Mouse (Mus musculus): ENCODE results near the gene Lgi4. TPM values are rescaled to one million over a fixed set of nuclear protein-coding genes. Genes with fewer than 3 reads are reported as not detected.

Lgi4 gene
- total RNA-seq, 2 experiments from 2014 or later, result 0.95 to 1.4 TPM

DNA sequence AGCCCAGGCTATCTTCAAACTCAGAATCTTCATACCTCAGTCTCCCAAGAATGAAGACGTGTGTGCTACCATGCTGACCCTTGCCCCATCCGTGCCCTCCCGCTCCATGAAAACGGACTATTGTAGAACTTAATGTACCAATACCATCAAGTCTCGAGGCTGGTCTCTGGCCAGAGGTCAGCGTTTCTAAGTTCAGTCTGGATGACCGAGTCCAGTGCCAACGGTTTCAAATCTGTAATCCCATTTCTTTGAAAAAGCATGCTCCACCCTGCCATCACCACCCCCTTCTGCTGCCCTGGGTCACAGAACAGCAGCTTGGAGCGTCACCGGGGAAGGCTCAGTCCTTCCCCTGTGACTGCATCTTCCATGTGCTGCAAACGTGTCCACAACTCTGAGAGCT, 48.6 kb downstream of the Lgi4 start:
- DNase-seq, result no peak

DNA sequence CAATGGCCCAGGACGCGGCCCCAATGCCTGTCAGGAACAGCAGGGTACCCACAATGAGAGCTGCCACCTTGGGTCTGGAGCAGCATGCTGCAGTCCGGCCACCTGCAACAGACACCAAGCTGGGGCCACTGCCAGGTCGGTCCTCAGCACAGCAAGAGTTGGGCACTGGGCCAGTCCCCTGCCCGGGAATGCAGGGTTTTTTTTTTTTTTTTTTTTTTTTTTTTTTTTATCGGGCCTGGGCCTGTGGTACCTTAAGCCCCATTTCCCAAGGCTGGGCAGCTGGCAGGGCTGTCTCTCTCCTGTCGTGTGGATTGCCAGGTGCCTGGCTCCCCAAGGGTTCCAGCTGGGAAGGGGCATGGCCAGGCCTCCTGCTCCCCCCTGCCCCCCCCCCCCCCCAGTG, 49.9 kb downstream of the Lgi4 start:
- DNase-seq, result peak; percentile 79

DNA sequence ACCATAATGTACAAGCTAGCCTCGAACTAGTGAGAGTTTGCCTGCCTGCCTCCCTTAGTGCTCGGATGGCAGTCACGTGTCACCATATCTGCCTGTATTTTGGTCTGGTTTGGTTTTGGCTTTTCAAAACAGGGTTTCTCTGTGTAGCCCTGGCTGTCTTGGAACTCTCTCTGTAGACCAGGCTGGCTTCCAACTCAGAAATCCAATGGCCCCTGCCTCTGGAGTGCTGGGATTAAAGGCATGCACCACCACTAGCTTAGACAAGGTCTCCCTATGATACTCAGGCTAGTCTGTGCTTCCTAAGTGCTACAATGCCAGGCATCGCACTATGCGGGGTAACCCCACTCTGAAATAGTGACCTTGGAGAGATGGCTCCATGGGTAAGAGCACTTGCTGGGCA, 50.7 kb downstream of the Lgi4 start:
- DNase-seq, result no peak

DNA sequence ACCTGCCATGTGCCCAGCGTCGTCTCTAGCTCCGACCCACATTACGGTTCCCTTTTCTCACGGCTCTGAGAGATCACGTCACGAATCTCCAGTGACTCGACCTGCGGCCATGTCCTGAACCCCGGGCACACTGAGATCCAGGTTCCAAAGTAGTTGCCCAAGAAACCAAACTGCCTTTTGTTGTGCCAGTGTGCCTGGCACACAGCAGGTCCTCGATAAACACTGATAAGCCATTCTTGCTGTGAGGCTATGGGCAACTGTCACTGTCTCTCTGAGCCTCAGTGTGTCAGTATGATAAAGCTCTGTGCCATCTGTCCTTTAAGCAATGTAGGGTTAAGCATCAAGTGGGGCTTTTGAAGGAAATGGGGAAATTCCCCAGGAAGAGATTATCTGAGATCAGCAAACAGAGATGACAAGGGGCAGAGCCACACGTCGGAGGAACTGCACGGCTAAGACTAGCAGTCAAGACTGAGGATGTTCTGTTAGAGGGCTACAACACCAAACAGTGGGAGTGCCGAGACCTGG, 51.8 kb downstream of the Lgi4 start:
- no peak for DNase-seq

DNA sequence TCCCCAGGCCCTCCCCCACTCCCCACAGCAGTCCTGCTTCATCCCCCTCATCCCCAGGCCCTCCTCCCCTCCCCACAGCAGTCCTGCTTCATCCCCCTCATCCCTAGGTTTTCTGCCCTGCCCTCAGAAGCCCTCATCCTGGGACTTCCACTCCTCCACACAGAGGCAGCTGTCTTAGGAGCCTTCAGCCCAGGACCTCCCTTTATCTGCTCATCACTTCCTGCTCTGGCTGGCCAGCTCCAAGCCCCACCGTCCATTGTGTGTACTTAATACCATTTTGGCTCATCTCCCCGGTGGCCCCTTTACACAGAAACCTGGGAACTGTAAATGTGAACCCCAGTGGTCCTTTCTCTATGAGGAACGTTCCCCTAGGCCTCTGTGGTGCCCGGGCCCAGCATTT, 52.9 kb downstream of the Lgi4 start:
- peak; percentile 41 for DNase-seq

DNA sequence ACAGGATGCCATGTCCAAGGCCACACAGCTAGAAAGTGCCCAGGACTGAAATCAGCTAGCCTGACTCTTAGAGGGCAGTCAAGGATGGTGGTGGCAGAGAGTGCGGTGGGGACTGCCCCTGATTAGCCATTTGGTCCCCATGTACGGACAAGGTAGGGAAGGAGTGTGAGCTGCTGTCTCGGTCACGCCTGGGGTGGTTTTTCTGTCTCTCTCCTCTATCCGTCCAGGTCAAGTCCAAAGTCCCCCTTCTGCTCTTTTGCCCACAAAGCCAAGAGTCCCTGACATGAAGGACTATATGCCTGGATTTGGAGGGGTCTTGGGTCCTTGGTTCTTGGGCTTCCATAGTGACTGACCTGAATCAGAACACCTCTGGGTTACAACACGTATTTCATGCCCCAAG, 54.7 kb downstream of the Lgi4 start:
- no peak for DNase-seq

DNA sequence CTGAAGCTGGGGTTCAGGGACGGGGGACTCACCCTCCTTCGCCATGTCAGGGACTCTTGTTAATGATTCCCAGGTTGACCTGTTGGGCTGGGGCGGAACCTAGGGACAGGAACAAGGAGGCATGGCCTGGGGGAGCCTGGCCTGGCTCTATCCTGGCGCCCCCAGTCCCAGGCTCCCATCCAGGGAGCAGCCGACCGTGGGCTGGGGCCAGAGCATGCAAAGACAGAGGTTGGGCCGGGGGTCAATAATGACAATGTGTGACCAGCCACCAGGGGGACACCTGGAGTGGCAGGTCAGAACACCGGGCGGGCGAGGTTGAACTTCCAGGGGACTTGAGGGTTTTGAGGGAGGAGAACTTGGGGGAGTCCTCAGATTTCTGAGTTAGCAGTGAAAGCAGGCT, 55.5 kb downstream of the Lgi4 start:
- DNase-seq, result no peak

DNA sequence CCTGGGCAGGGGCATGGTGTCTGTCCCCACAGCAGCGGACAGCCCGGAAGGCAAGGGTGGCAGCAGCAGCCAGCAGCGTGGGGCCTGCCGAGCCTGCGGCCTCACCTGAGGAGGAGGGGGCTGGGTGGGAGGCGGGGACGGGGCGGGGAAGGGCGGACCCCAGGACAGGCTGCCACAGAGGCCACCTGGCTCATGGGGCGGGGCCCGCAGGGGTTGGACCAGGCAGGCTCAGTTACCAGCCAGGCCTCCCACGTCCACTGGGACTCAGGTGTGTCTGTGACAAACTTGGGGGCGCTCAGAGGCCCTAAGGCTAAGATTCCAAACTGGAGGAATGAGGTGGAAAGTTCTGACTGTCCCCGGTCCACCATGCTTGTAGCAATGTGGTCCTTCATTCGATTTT, 56.0 kb downstream of the Lgi4 start, which contains the start of gene Hpn:
Gene Hpn (minus strand): TSS at position 109 of the 400 bp plus-strand sequence.
- DNase-seq, result no peak

DNA sequence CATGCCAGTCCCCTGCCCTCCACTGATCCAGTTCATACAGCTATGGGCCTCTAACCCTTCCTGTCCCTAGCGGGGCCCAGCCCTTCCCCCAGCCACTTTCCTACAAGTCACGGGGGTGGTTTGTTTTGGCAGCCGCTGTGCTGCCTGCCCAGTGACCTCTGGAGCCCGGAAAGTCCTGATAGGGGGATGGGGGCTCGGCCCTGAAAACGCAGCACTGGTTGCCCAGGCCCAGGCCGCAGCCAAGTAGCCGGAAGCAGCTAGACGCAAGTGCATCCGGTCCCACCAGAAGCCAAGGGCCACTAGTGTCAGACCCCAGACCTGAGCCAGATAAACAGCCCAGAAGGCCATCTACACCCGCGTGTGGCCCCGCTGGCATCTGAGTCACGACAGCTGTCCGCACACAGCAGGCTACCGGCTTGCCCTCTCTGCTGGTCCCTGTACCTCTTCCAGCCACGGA, 56.5 kb downstream of the Lgi4 start:
- peak; percentile 85 for DNase-seq

DNA sequence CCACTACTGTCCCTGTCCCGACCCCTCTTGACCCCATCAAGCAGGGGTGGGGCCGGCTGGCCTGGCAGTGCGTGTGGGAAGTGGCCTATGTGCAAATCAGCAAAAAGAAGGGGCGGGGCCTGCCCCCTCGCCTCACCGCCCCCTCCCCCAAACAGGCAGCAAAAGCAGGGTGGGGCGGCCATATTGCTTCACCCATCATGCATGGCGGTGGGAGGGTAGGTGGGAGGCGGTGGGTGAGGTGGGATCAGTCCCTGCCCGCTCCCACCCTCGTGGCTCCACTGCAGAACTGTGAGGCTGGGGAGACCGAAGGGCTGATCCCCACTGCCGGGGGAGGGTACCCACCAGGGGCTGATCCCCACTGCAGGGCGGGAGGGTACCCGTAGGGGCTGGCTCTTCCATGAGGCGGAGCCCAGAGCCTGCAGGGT, 57.6 kb downstream of the Lgi4 start:
- DNase-seq, result no peak

DNA sequence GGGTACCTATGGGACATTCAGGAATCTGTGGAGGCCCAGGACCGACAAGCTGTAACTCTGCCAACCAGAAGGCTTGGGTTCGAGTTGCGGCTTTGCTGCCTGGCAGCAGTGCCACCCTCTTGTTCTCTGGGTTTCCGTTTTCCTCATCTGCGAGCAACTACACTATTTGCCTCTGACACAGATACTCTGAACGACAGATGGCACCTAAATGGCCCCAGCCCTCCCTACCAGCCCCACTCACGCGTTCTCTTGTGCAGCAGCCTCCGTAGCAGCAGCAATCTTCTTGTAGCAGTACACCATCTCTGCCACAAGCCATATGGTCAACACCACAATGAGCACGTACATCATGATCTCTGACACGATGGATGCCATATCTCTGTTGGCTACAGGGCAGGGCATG, 58.3 kb downstream of the Lgi4 start:
- DNase-seq, result no peak

DNA sequence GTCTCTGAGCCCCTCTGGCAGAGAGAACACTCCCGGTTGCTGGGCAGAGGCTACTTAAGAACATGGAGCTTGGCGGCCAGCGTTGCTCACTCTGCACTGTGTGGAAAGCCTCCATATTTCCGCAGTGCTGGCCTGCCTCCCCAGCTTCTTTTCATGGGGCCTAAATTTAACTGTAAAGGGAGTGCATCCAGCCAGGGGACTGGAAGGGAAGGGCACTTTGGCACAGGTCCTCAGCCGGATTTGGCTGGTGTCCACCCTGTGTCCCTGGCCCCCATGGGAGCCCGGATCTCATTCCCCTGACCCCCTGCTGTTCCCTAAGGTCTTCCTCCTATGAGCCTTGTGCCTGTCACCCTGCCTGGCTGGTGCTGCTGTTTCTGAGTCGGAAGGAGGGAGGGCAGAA, 59.3 kb downstream of the Lgi4 start:
- peak; percentile 63 for DNase-seq

DNA sequence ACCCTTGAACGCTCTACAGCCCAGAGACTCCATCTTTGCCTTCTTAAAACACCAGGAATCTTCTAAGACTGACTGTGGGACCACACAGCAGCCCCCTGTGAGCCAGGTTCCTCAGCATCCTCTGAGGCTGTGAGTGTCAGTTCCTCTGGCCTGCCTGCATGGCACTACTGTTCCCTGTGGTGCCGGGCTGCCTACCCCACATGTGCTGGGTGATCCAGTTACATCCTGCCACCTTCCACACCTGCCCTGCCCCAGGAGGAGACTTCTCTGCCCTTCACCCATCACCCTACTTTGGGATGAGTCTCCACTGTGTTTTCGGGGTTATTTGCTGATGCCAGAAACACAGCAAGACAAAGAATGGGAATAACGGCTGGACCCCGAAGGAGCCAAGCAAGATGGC, 60.4 kb downstream of the Lgi4 start:
- DNase-seq, result no peak

Small RNAs within 50 kb of the gene (microRNA-seq; reads per million reads assigned to microRNA genes)
- gene Mir7050, result 0 reads per million in 2 experiments

Other genes with a start within 250 kb of the Lgi4 start
- not detected for gene Ffar2, start 235.6 kb upstream of the Lgi4 start, total RNA-seq (2021)
- not detected for gene Ffar3, start 203.2 kb upstream of the Lgi4 start, total RNA-seq (2021)
- not detected for gene Ffar1, start 197.8 kb upstream of the Lgi4 start, total RNA-seq (2021)
- gene Cd22, start 179.0 kb upstream of the Lgi4 start, total RNA-seq (2021), result 1 to 10 TPM in 1 of 2 experiments, under 1 TPM in 1; 0.09 to 1.2 TPM
- gene Mag, start 144.5 kb upstream of the Lgi4 start, total RNA-seq (2021), result 1 to 10 TPM in 1 of 2 experiments, under 1 TPM in 1; 0.31 to 1.3 TPM
- gene Hamp2, start 134.7 kb upstream of the Lgi4 start, total RNA-seq (2021), result 1 to 10 TPM in 1 of 2 experiments, under 1 TPM in 1; 0.76 to 1.2 TPM
- gene Hamp, start 115.3 kb upstream of the Lgi4 start, total RNA-seq (2021), result 1 to 10 TPM; 1.6 to 1.9 TPM
- 100 to 1,000 TPM; 100 to 103 TPM for gene Usf2, start 102.5 kb upstream of the Lgi4 start, total RNA-seq (2021)
- 1 to 10 TPM; 5.5 to 5.6 TPM for gene Lsr, start 85.9 kb upstream of the Lgi4 start, total RNA-seq (2021)
- under 1 TPM; 0.36 TPM for gene Fam187b, start 85.6 kb upstream of the Lgi4 start, total RNA-seq (2021)
- gene Fxyd5, start 16.9 kb upstream of the Lgi4 start, total RNA-seq (2021), result 10 to 100 TPM; 28.9 to 31.7 TPM
- 1 to 10 TPM in 1 of 2 experiments, under 1 TPM in 1; 0.98 to 2.4 TPM for gene Fxyd7, start 7.9 kb upstream of the Lgi4 start, total RNA-seq (2021)
- gene Fxyd1, start 2.1 kb upstream of the Lgi4 start, total RNA-seq (2021), result 100 to 1,000 TPM; 646 to 728 TPM
- 1 to 10 TPM; 2.0 to 3.5 TPM for gene Fxyd3, start 17.4 kb downstream of the Lgi4 start, total RNA-seq (2021)
- 1 to 10 TPM; 2.2 to 2.6 TPM for gene Hpn, start 55.9 kb downstream of the Lgi4 start, total RNA-seq (2021)
- 10 to 100 TPM in 1 of 2 experiments, 1 to 10 TPM in 1; 8.2 to 10.4 TPM for gene Scn1b, start 67.7 kb downstream of the Lgi4 start, total RNA-seq (2021)
- gene Gramd1a, start 96.6 kb downstream of the Lgi4 start, total RNA-seq (2021), result 10 to 100 TPM; 32.9 to 36.0 TPM
- not detected for gene Scgb2b2, start 231.2 kb downstream of the Lgi4 start, total RNA-seq (2021)
- not detected for gene Scgb1b2, start 232.5 kb downstream of the Lgi4 start, total RNA-seq (2021)

Measured in heart, postnatal 4 days (tissue).